Mouse (Mus musculus) liver, embryonic 13.5 days (tissue): ENCODE measurements around the gene Sel1l. TPM values are rescaled to one million over a fixed set of nuclear protein-coding genes. Genes with fewer than 3 reads are reported as not detected.

Experiments used
- ATAC-seq: fragments of 200-750 bp; cut with Nextera tagmentation; 2 replicates; pipeline ENCODE4 v1.8.0; 2017; ENCODE audit warnings: low read depth, mild to moderate bottlenecking, moderate number of reproducible peaks, moderate library complexity
- DNase-seq: peaks from one replicate; pipeline ENCODE4 v3.0.0; 2022
- H3K27ac ChIP-seq: fragments of 300-500 bp; sonication (generic); 2 replicates; pipeline ENCODE4 v1.5.1; 2015; ENCODE audit warnings: moderate library complexity, mild to moderate bottlenecking, inconsistent platforms
- H3K27me3 ChIP-seq: fragments of 300-500 bp; sonication (generic); 2 replicates; pipeline ENCODE4 v1.6.1; 2015; ENCODE audit warnings: mild to moderate bottlenecking, inconsistent platforms
- H3K36me3 ChIP-seq: fragments of 300-500 bp; sonication (generic); 2 replicates; pipeline ENCODE4 v1.6.1; 2015; ENCODE audit warnings: mild to moderate bottlenecking, inconsistent platforms
- H3K4me1 ChIP-seq: fragments of 300-500 bp; sonication (generic); replicated peaks from 2 replicates; pipeline ENCODE4 v1.6.1; 2015; ENCODE audit warnings: inconsistent platforms
- H3K4me2 ChIP-seq: fragments of 300-500 bp; sonication (generic); 2 replicates; pipeline ENCODE4 v1.6.1; 2015; ENCODE audit warnings: inconsistent platforms, mild to moderate bottlenecking, moderate library complexity
- H3K4me3 ChIP-seq: fragments of 300-500 bp; sonication (generic); replicated peaks from 2 replicates; pipeline ENCODE4 v1.5.1; 2015; ENCODE audit warnings: mild to moderate bottlenecking, inconsistent platforms
- H3K9ac ChIP-seq: fragments of 300-500 bp; sonication (generic); 2 replicates; pipeline ENCODE4 v1.6.1; 2015; ENCODE audit warnings: mild to moderate bottlenecking, inconsistent platforms
- H3K9me3 ChIP-seq: fragments of 300-500 bp; sonication (generic); replicated peaks from 2 replicates; pipeline ENCODE4 v1.6.1; 2016; ENCODE audit warnings: inconsistent platforms
- WGBS: fragments of 180-500 bp; shearing (Covaris S2); methylation state at CpG from one replicate; pipeline ENCODE4 v1.1.7; 2015; ENCODE audit not compliant: insufficient replicate concordance; 5-methylcytosine and 5-hydroxymethylcytosine counted together
- polyA plus RNA-seq: library from polyadenylated mRNA; unstranded; fragments of >200 nt; fragmentation: Nextera tagmentation; extraction: Ambion mirVana; gene quantifications from 2 replicates; pipeline ENCODE4 v1.2.1, GENCODE M21; 2015

Gene Sel1l
- polyA plus RNA-seq, 1 experiment from 2014 or later: 34.5 TPM

DNA sequence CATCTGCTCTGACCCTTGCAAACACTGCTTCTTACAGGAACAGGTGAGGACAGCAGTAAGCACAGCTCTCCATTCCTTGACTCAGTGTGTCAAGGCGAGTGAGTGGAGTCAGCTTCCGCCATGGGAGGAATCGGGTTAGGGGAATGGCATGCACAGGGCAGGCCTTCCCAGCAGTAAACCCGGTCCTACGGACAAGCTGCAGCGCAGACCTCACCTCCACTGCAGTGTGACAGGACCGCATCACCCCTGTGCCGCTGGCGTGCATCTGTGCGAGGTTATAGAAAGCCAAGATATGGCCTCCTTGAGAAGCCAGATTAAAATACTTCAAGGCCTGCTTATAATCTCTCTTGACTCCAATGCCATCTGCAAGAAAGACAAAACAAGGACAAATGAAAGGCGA lies 33.4 kb downstream of the Sel1l start:
- H3K9ac ChIP-seq: no peak overlapping the region
- no peak overlapping the region for H3K4me2 ChIP-seq
- WGBS: 86% methylated on average over 11 of the region's 11 CpGs
- no peaks in the 10 kb centered on the region for H3K4me1 ChIP-seq
- DNase-seq (no peak), ATAC-seq (no peak)
- H3K36me3 ChIP-seq: peaks cover 78% of the 10 kb centered on the region
- no peaks in the 10 kb centered on the region for H3K9me3 ChIP-seq
- no peak overlapping the region for H3K27ac ChIP-seq
- H3K4me3 ChIP-seq: no peak overlapping the region
- H3K27me3 ChIP-seq: no peaks in the 10 kb centered on the region

DNA sequence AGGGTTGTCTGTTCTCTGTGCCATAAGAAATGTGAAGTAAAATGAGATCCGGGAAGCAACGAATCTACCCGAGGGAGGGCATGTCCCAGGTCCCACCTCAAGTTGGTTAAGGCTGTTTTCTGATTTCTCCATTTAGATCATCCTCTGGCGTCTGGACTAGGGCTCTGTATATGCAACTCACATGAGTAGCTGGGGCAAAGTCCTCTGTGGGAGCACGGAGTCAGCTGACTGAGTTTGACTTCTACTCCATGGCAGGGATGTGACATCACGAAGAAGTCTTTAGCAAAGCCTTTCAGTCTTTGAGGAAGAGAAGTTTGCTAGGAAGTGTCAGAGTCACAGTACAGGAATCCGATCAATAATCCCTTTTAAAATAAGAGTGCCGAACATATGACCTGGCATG lies 40.0 kb downstream of the Sel1l start:
- Histone ChIP-seq H3K4me1 (no peaks in the 10 kb centered on the region), H3K9ac (no peak overlapping the region), H3K9me3 (no peaks in the 10 kb centered on the region), H3K27me3 (no peaks in the 10 kb centered on the region), H3K4me2 (no peak overlapping the region), H3K27ac (no peak overlapping the region), H3K36me3 (peaks cover 59% of the 10 kb centered on the region), H3K4me3 (no peak overlapping the region)
- ATAC-seq (no peak), DNase-seq (no peak)
- 82% methylated on average over 8 of the region's 8 CpGs for WGBS

DNA sequence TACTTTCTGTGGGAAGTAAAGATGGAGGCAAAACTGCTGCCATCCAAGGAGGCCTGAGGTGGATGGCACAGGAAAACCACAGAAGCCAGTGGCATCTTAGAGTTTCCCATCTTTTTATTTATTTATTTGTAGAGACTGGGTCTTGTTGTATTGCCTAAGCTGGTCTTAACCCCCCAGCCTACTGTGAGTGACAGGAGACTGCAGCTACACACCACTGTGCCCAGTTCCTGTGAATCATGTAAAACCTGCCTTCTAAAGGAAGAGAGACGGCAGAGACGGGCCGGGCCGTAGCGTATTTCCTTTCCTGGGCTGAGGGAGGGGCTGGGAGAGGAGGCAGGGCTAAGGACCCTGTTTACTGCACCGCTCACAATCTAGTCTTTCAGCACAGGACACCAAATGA lies 41.2 kb downstream of the Sel1l start:
- DNase-seq: no peak
- Histone ChIP-seq H3K4me1 (no peaks in the 10 kb centered on the region), H3K4me2 (no peak overlapping the region), H3K9ac (no peak overlapping the region), H3K27me3 (no peaks in the 10 kb centered on the region), H3K27ac (no peak overlapping the region), H3K36me3 (peaks cover 50% of the 10 kb centered on the region), H3K4me3 (no peak overlapping the region), H3K9me3 (no peaks in the 10 kb centered on the region)
- 56% methylated on average over 6 of the region's 6 CpGs for WGBS
- no peak for ATAC-seq

DNA sequence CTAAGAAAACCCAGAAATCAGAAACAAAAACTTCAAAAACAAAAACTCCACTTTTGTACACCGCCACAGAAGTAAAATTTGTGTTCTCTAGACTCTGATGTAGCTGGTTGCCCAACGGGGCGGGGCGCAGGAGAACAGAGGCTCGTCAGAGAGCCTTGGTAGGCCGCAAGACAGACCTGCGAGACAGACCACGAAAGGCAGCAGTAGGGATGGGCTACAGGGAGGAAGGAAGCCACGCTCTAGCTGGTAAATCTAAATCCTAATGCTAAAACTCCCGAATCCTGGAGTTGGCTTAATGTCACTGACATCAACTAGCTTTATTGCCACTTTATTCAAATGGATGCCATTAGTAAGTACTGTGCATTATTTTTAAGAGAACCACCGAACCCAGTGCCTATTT lies 41.9 kb downstream of the Sel1l start:
- Histone ChIP-seq H3K9me3 (no peaks in the 10 kb centered on the region), H3K4me1 (no peaks in the 10 kb centered on the region), H3K4me2 (no peak overlapping the region), H3K36me3 (peaks cover 43% of the 10 kb centered on the region), H3K27me3 (no peaks in the 10 kb centered on the region), H3K4me3 (no peak overlapping the region), H3K9ac (no peak overlapping the region), H3K27ac (no peak overlapping the region)
- DNase-seq: no peak
- no peak for ATAC-seq
- 73% methylated on average over 11 of the region's 11 CpGs for WGBS

DNA sequence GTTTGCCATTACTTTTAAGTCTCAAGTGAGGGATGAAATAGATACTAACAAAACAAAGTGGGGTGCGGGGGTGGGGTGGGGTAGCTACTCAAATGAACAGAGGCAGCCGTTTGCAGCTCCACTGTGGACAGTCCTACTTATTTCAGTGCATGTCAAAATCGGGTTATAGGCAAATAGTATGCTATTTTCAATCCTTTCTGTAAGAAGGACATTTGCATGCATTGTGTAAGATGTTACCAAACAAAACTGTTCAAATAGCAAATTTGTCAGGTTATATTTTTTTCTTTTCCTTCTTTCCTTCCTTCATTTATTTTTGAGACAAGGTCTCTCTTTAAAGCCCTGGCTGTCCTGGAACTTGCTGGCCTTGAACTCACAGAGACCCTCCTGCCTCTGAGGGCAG lies 44.7 kb downstream of the Sel1l start:
- no peak for ATAC-seq
- no peaks in the 10 kb centered on the region for H3K27me3 ChIP-seq
- no peak overlapping the region for H3K4me2 ChIP-seq
- no peak overlapping the region for H3K9ac ChIP-seq
- H3K4me3 ChIP-seq: no peak overlapping the region
- no peak for DNase-seq
- no peak overlapping the region for H3K27ac ChIP-seq
- H3K4me1 ChIP-seq: peaks cover 12% of the 10 kb centered on the region
- no peaks in the 10 kb centered on the region for H3K9me3 ChIP-seq
- H3K36me3 ChIP-seq: peaks cover 16% of the 10 kb centered on the region
- 81% methylated on average over 3 of the region's 3 CpGs for WGBS

DNA sequence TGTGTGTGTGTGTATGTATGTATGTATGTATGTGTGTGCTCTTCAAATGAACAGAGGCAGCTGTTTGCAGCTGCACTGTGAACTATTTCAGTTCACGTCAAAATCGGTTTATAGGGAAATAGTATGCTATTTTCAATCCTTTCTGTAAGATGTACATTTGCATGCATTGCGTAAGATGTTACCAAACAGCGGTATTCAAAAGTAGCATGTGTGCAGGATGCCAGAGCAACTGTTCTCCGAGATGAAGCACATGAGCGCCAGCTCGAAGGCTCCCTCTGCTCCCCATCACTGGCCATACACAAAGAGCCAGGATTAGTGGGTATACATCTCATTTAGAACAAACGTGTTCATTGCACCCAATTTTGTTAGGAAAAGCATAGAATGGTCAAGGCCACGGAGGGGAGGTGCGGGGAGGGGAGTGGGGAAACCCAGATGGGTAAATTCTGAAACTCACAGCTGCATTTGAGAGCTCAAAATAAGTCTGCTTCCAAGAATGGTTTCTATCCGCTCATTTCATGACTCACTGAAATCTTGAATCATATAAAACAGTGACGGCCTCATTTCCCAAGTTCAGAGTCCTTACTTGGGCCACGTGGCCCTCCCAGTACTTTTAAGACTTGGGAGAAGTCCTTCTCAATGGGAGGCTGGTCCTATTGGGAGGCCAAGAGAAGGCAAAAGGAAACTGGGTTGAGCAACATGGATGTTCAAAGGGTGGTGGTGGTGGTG lies 45.6 kb downstream of the Sel1l start:
- H3K27ac ChIP-seq: no peak overlapping the region
- peaks cover 7% of the 10 kb centered on the region for H3K36me3 ChIP-seq
- no peak overlapping the region for H3K4me2 ChIP-seq
- H3K27me3 ChIP-seq: no peaks in the 10 kb centered on the region
- H3K4me3 ChIP-seq: no peak overlapping the region
- ATAC-seq (no peak), DNase-seq (no peak)
- no peak overlapping the region for H3K9ac ChIP-seq
- no peaks in the 10 kb centered on the region for H3K9me3 ChIP-seq
- WGBS: 78% methylated on average over 13 of the region's 13 CpGs
- H3K4me1 ChIP-seq: peaks cover 15% of the 10 kb centered on the region

DNA sequence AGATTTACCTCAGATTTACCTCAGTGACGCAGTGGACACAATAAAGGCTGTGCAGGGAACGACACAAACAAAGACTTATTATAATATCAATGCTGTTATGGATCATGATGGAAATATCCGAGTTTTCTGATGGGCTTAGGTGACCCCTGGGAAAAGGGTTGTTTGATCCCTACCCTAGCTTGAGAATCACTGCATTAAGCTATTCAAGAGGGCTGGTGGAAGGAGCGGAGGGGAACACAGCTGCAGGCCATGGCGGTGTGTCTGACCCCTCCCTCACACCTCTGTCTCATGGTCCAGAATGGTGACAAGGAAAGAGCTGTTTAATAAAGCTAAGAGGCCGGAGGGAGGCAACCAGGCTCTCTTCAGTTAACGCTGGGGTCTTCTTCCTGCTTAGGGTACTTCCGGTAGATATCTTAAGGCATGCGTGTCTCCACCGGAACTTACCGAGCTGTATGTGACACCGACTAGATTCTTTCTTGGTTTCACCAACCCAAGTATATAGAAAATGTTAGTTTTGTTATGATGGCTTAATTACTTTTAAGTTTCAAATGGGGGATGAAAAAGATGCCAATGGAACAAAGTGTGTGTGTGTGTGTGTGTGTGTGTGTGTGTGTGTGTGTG lies 46.3 kb downstream of the Sel1l start:
- no peak overlapping the region for H3K27ac ChIP-seq
- H3K27me3 ChIP-seq: no peaks in the 10 kb centered on the region
- WGBS: 79% methylated on average over 12 of the region's 12 CpGs
- peaks cover 15% of the 10 kb centered on the region for H3K4me1 ChIP-seq
- no peak overlapping the region for H3K4me3 ChIP-seq
- H3K9me3 ChIP-seq: no peaks in the 10 kb centered on the region
- H3K9ac ChIP-seq: no peak overlapping the region
- no peak for ATAC-seq
- H3K4me2 ChIP-seq: no peak overlapping the region
- 0 out of 2 replicates have a peak, but pooled peaks cover under 1% of the 10 kb centered on the region for H3K36me3 ChIP-seq
- DNase-seq: no peak

DNA sequence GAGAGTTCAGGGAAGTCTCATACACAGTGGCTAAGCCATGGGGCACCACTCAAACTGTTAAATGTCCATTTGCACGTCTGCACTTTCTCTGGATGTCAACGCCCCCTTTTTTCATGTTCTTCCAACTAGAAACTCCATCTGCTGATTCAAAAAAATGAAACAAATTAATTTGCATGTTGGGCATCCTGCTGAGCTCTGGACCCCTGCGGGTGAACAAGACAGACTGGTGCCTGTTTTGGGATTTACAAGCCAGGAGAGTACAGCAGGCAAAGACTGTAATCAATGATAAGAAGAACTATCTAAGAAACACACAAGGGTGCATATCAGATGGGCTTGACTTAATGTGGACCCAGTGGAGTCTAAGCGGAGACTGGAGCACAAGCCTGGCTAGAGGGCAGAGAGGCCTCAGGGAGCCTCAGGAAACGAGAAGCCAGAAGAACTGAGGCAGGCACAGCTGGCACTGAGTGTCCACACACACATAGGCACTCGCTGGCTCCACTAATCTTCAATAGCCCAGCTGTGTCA lies 48.0 kb downstream of the Sel1l start:
- no peaks in the 10 kb centered on the region for H3K27me3 ChIP-seq
- H3K9me3 ChIP-seq: no peaks in the 10 kb centered on the region
- ATAC-seq: peak; percentile 57
- no peak overlapping the region for H3K4me3 ChIP-seq
- H3K9ac ChIP-seq: no peak overlapping the region
- no peak for DNase-seq
- no peaks in the 10 kb centered on the region for H3K36me3 ChIP-seq
- no peak overlapping the region for H3K27ac ChIP-seq
- H3K4me2 ChIP-seq: no peak overlapping the region
- WGBS: 43% methylated on average over 6 of the region's 6 CpGs
- H3K4me1 ChIP-seq: peaks cover 15% of the 10 kb centered on the region

DNA sequence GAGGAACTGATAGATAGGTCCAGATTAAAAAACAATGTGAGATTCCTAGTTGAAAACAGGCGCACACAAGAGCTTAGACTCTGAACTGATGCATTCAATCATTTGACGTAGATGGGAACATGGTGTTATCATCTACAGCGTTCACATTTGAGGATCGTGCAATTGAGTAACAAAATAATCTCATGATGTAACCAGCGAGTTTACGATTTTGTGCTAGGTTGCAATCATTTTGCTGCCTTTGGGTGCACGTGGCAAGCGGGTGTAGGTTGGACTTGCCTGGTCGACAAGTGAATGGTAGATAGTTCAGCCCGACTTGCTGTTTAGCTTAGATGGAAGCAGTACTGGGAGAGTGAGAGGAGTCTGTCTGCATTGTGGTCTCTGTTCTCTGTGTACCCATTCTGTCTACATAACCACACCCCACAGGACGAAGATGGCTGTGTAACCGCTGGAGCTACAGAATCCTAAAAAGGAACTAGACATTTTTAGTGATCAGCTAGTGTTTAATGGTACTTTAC lies 49.1 kb downstream of the Sel1l start:
- DNase-seq: no peak
- no peak overlapping the region for H3K27ac ChIP-seq
- ATAC-seq: no peak
- H3K4me1 ChIP-seq: peaks cover 15% of the 10 kb centered on the region
- no peak overlapping the region for H3K9ac ChIP-seq
- no peak overlapping the region for H3K4me3 ChIP-seq
- no peaks in the 10 kb centered on the region for H3K9me3 ChIP-seq
- H3K36me3 ChIP-seq: no peaks in the 10 kb centered on the region
- 55% methylated on average over 12 of the region's 12 CpGs for WGBS
- H3K4me2 ChIP-seq: no peak overlapping the region
- no peaks in the 10 kb centered on the region for H3K27me3 ChIP-seq

DNA sequence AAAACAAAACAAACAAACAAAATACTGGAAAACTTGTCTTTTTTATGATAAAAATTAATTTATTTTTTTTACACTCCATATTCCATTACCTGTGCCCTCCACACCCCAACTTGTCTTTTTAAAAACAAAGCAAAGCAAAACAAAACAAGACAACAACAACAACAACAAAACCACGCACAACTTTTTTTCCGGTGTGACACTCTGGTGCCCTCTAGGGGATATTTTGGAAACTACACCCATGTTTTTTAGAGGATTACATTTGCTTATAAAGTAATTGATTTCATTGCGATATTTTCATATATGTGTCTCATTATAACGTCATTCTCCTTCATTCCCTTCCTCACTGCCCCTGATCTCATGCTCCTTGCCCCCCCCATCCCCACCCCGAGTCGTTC lies 49.6 kb downstream of the Sel1l start:
- H3K4me3 ChIP-seq: no peak overlapping the region
- ATAC-seq: no peak
- no peaks in the 10 kb centered on the region for H3K36me3 ChIP-seq
- no peak overlapping the region for H3K9ac ChIP-seq
- no peak for DNase-seq
- peaks cover 15% of the 10 kb centered on the region for H3K4me1 ChIP-seq
- no peak overlapping the region for H3K27ac ChIP-seq
- H3K9me3 ChIP-seq: no peaks in the 10 kb centered on the region
- WGBS: 7% methylated on average over 6 of the region's 6 CpGs
- H3K4me2 ChIP-seq: no peak overlapping the region
- H3K27me3 ChIP-seq: no peaks in the 10 kb centered on the region

DNA sequence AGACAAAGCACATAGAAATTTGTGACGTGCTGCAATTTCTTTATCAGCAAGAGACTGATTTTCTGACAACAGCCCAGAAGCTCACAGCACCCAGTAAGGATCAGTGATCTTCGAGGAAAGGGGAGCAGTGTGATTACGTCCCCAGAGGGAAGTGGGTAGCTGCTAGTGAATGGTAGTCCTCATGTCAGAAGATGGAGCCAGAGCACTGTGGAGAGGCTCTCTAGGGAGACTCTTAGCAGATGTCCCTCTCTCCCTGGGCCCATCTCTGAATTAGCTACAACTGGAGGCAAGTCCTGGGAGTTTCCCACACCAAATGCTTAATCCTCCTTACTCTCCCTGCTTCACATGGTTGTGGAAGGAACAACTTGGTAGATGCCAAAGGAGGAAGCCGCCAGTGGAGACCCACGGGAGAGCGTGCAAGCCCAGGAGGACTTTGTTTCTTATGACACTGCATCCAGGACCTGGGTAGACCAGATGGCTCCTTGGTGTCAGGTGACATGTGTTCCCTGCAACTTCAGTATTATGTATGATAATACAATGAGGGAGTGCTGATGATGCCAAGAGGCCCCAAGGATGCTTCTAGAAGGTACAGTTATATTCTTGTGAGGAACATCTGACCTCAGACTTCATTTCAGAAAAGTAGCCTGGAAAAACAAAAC lies 50.1 kb downstream of the Sel1l start:
- Histone ChIP-seq H3K4me3 (no peak overlapping the region), H3K4me2 (no peak overlapping the region), H3K9me3 (no peaks in the 10 kb centered on the region), H3K4me1 (peaks cover 15% of the 10 kb centered on the region), H3K36me3 (no peaks in the 10 kb centered on the region), H3K9ac (no peak overlapping the region), H3K27me3 (no peaks in the 10 kb centered on the region), H3K27ac (no peak overlapping the region)
- DNase-seq (no peak), ATAC-seq (peak; percentile 27; the same call in 1 of the 2 replicates)
- 41% methylated on average over 6 of the region's 6 CpGs for WGBS
